25 mouse cellular contexts compared by ENCODE assay signal in the genomic region with DNA sequence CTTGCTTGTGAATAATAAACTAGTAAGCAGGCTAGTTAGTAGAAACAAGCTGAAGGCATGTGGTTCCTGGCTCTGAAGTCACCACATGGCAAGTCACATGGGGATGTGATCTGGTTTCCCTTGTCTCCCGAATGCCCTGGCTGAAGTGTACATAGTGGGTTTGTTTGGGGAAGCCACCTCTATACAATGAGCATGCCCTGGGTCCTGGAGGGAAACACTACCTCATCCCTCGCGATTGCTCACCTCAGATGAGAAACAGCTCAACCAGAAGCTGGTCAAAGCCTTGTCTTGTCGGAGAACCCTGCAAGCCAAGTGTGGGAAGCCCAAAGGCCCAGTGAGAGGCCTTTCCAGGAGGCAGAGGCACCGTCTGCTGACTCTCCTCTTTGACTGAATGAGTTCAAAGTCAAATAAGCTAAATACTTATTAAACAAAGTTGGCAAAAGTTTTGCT.
A peak's percentile ranks its signal among the peaks of the same experiment; 100 is the strongest.
DNase-seq lines count a peak whose midpoint lies in the region; ATAC-seq and TF ChIP-seq lines count a peak whose summit lies in the region.
"Had no signal": no experiment of that assay in that cellular context is flagged by ENCODE, and none has a peak within 500 bp of the region (broad histone marks: within the 10 kb centered on the region; RNA-seq: fewer than 3 reads in every experiment).

No protein-coding gene starts in this region.

- DNase-seq in liver, embryonic 11.5 days (ENCODE audit: low spot score): no peak
- DNase-seq in kidney, adult 2 months: peak; percentile 88
- peak; percentile 59 for DNase-seq in kidney, postnatal 10 days
- DNase-seq in frontal cortex, postnatal 36 days (ENCODE audit: low spot score in 2 of 2): no peak
- no peak for DNase-seq in urinary bladder, postnatal 10 days (ENCODE audit: low spot score)
- DNase-seq: adrenal gland, adult 2 months; B cell, adult 2 months; cerebellum, adult 11 months; cerebellum, postnatal 10 days; gastrocnemius, adult 2 months; heart, postnatal 10 days; lung, adult 18-20 months; lung, postnatal 10 days had no signal

- H3K27ac ChIP-seq in liver, embryonic 16.5 days (ENCODE audit: low read length): no peak overlapping the region
- H3K27ac ChIP-seq in liver, embryonic 11.5 days (ENCODE audit: low read depth, low read length): no peak overlapping the region
- H3K27ac ChIP-seq in kidney, adult 2 months (ENCODE audit: insufficient read depth, low read depth, low read length): peak overlapping the region; percentile 73
- H3K27ac ChIP-seq in midbrain, embryonic 16.5 days (ENCODE audit: low read length): no peak overlapping the region
- H3K27ac ChIP-seq: forebrain, embryonic 12.5 days; gastrocnemius, adult 2 months; hindbrain, embryonic 10.5 days; limb, embryonic 13.5 days; midbrain, embryonic 12.5 days; stomach, postnatal 0 days had no signal

- TF ChIP-seq POLR2A in kidney, adult 2 months (IDR thresholded peaks at IDR 0.05; ENCODE audit: low read depth, low read length): no peak

- TF ChIP-seq CTCF in kidney, adult 2 months (conservative IDR thresholded peaks at IDR 0.05; ENCODE audit: insufficient read depth, insufficient read length, low read depth, low read length): no peak

- H3K4me1 ChIP-seq in liver, embryonic 16.5 days (ENCODE audit: control insufficient read depth, low read depth, low read length): no peaks in the 10 kb centered on the region
- no peaks in the 10 kb centered on the region for H3K4me1 ChIP-seq in liver, embryonic 11.5 days (replicated peaks; ENCODE audit: control insufficient read depth, insufficient read depth, low read length)
- H3K4me1 ChIP-seq in kidney, adult 2 months (ENCODE audit: control insufficient read depth, insufficient read depth, low read length): peaks cover 5% of the 10 kb centered on the region
- H3K4me1 ChIP-seq in midbrain, embryonic 16.5 days (ENCODE audit: control insufficient read depth, insufficient read depth, low read length): no peaks in the 10 kb centered on the region
- H3K4me1 ChIP-seq: forebrain, embryonic 12.5 days; heart, embryonic 12.5 days; limb, embryonic 13.5 days; midbrain, embryonic 12.5 days had no signal

- WGBS in liver, embryonic 16.5 days (ENCODE audit: insufficient replicate concordance): 55% methylated on average over 5 of the region's 5 CpGs
- WGBS in liver, embryonic 11.5 days: 72% methylated on average over 5 of the region's 5 CpGs
- WGBS in kidney, adult 2 months: 55% methylated on average over 5 of the region's 5 CpGs
- 85% methylated on average over 5 of the region's 5 CpGs for whole genome bisulfite sequencing in midbrain, embryonic 16.5 days

- 0 out of 2 replicates have a peak, but pooled peaks have one; percentile 37 for ATAC-seq in liver, embryonic 16.5 days (ENCODE audit: low read depth)
- ATAC-seq in liver, embryonic 11.5 days (replicated peaks; ENCODE audit: low FRiP score): no peak
- no peak for ATAC-seq in midbrain, embryonic 16.5 days
- ATAC-seq: hindbrain, embryonic 16.5 days; Patski had no signal

- no peaks in the 10 kb centered on the region for H3K36me3 ChIP-seq in liver, embryonic 16.5 days (ENCODE audit: control insufficient read depth, insufficient read depth)
- H3K36me3 ChIP-seq in liver, embryonic 11.5 days (ENCODE audit: control insufficient read depth, insufficient read depth, low read length): no peaks in the 10 kb centered on the region
- H3K36me3 ChIP-seq in kidney, adult 2 months (ENCODE audit: control insufficient read depth, insufficient read depth, low read length): no peaks in the 10 kb centered on the region
- H3K36me3 ChIP-seq in midbrain, embryonic 16.5 days (ENCODE audit: control insufficient read depth, insufficient read depth, low read length): no peaks in the 10 kb centered on the region
- H3K36me3 ChIP-seq: forebrain, embryonic 12.5 days; G1E; heart, embryonic 12.5 days; hindbrain, embryonic 10.5 days; limb, embryonic 13.5 days; midbrain, embryonic 12.5 days had no signal

- H3K4me2 ChIP-seq in liver, embryonic 16.5 days (ENCODE audit: low read depth, low read length): no peak overlapping the region
- H3K4me2 ChIP-seq in liver, embryonic 11.5 days: no peak overlapping the region
- H3K4me2 ChIP-seq in midbrain, embryonic 16.5 days (ENCODE audit: low read length): no peak overlapping the region
- H3K4me2 ChIP-seq: forebrain, embryonic 12.5 days; heart, embryonic 12.5 days; limb, embryonic 13.5 days; midbrain, embryonic 12.5 days had no signal

- no peaks in the 10 kb centered on the region for H3K27me3 ChIP-seq in liver, embryonic 16.5 days (ENCODE audit: control insufficient read depth, insufficient read depth, low read depth, low read length)
- no peaks in the 10 kb centered on the region for H3K27me3 ChIP-seq in liver, embryonic 11.5 days (replicated peaks; ENCODE audit: control insufficient read depth, insufficient read depth, low read length)
- H3K27me3 ChIP-seq in kidney, adult 2 months (replicated peaks; ENCODE audit: control insufficient read depth, insufficient read depth, low read length): no peaks in the 10 kb centered on the region
- H3K27me3 ChIP-seq in midbrain, embryonic 16.5 days (ENCODE audit: control insufficient read depth, insufficient read depth, low read depth, low read length): no peaks in the 10 kb centered on the region
- H3K27me3 ChIP-seq: CH12.LX; forebrain, embryonic 12.5 days; limb, embryonic 13.5 days; Patski had no signal

- H3K9me3 ChIP-seq in liver, embryonic 16.5 days (replicated peaks; ENCODE audit: control insufficient read depth, low read length): no peaks in the 10 kb centered on the region
- H3K9me3 ChIP-seq in liver, embryonic 11.5 days (ENCODE audit: control insufficient read depth, low read length): no peaks in the 10 kb centered on the region
- no peaks in the 10 kb centered on the region for H3K9me3 ChIP-seq in midbrain, embryonic 16.5 days (replicated peaks; ENCODE audit: control insufficient read depth, low read length, poor library complexity, severe bottlenecking)
- H3K9me3 ChIP-seq: forebrain, embryonic 12.5 days; G1E; heart, embryonic 12.5 days; hindbrain, embryonic 10.5 days; limb, embryonic 13.5 days; midbrain, embryonic 12.5 days had no signal

- no peak overlapping the region for H3K9ac ChIP-seq in liver, embryonic 16.5 days (ENCODE audit: low read depth, low read length)
- H3K9ac ChIP-seq in liver, embryonic 11.5 days (ENCODE audit: low read depth, low read length): no peak overlapping the region
- H3K9ac ChIP-seq in midbrain, embryonic 16.5 days (ENCODE audit: low read depth, low read length): no peak overlapping the region
- H3K9ac ChIP-seq: forebrain, embryonic 12.5 days; heart, embryonic 12.5 days; limb, embryonic 13.5 days; midbrain, embryonic 12.5 days had no signal

- H3K4me3 ChIP-seq in liver, embryonic 16.5 days (ENCODE audit: low read depth, low read length): no peak overlapping the region
- H3K4me3 ChIP-seq in liver, embryonic 11.5 days (ENCODE audit: low read depth, low read length): no peak overlapping the region
- H3K4me3 ChIP-seq in kidney, adult 2 months (ENCODE audit: insufficient read depth, low read depth, low read length): no peak overlapping the region
- H3K4me3 ChIP-seq in midbrain, embryonic 16.5 days (ENCODE audit: low read depth, low read length): no peak overlapping the region
- H3K4me3 ChIP-seq: forebrain, embryonic 12.5 days; gastrocnemius, adult 2 months; heart, embryonic 12.5 days; hindbrain, embryonic 10.5 days; limb, embryonic 13.5 days; midbrain, embryonic 12.5 days had no signal

Comparison
In these comparisons a context has a peak if more than half of its experiments do, and no peak if none do; other contexts are left out.
1. DNase-seq: peak in kidney, adult 2 months (single experiment) and kidney, postnatal 10 days (single experiment); none in liver, embryonic 11.5 days (single experiment), frontal cortex, postnatal 36 days (0 of 2) and urinary bladder, postnatal 10 days (single experiment).